Mouse (Mus musculus) heart, embryonic 14.5 days (tissue): ENCODE data around the gene Gm4787. TPM values are rescaled to one million over a fixed set of nuclear protein-coding genes. Genes with fewer than 3 reads are reported as not detected.

Experiments
- ATAC-seq: fragments of 200-750 bp; cut with Nextera tagmentation; 2 replicates; pipeline ENCODE4 v1.8.0; 2017; ENCODE audit warnings: low read depth, moderate TSS enrichment; ENCODE audit not compliant: insufficient number of reproducible peaks, insufficient read depth, low FRiP score
- H3K27ac ChIP-seq, 2 experiments: fragments of 200-500 bp in 1 of 2; fragments of 300-500 bp in 1 of 2; sonication (generic) in 1 of 2; replicated peaks in 1 of 2; 2 replicates each; pipeline ENCODE4 v1.5.1; 2012 to 2014; ENCODE audit warnings: low read depth in 2 of 2, low read length in 2 of 2, control low read depth in 1 of 2, mild to moderate bottlenecking in 1 of 2, mixed read lengths in 1 of 2; ENCODE audit not compliant: control insufficient read depth in 1 of 2, insufficient read depth in 1 of 2
- H3K27me3 ChIP-seq: fragments of 300-500 bp; sonication (generic); 2 replicates; pipeline ENCODE4 v1.6.1; 2014; ENCODE audit warnings: mild to moderate bottlenecking, low read length, control low read depth; ENCODE audit not compliant: control insufficient read depth, insufficient read depth
- H3K36me3 ChIP-seq: fragments of 300-500 bp; sonication (generic); 2 replicates; pipeline ENCODE4 v1.6.1; 2014; ENCODE audit warnings: mild to moderate bottlenecking, control low read depth, low read length, mixed read lengths; ENCODE audit not compliant: control insufficient read depth, insufficient read depth
- H3K4me1 ChIP-seq, 2 experiments: fragments of 200-500 bp in 1 of 2; fragments of 300-500 bp in 1 of 2; sonication (generic) in 1 of 2; 2 replicates each; pipeline ENCODE4 v1.6.1; 2012 to 2014; ENCODE audit warnings: low read length in 2 of 2, control low read depth in 1 of 2, mixed read lengths in 1 of 2; ENCODE audit not compliant: control insufficient read depth in 2 of 2, insufficient read depth in 2 of 2
- H3K4me2 ChIP-seq: fragments of 300-500 bp; sonication (generic); 2 replicates; pipeline ENCODE4 v1.6.1; 2014; ENCODE audit warnings: mild to moderate bottlenecking, low read length
- H3K4me3 ChIP-seq, 2 experiments: fragments of 200-500 bp in 1 of 2; fragments of 300-500 bp in 1 of 2; sonication (generic) in 1 of 2; 2 replicates each; pipeline ENCODE4 v1.5.1; 2012 to 2014; ENCODE audit warnings: low read length in 2 of 2, mild to moderate bottlenecking in 2 of 2, control low read depth in 1 of 2, low read depth in 1 of 2, moderate library complexity in 1 of 2; ENCODE audit not compliant: control insufficient read depth in 1 of 2, insufficient read depth in 1 of 2
- H3K9ac ChIP-seq: fragments of 300-500 bp; sonication (generic); 2 replicates; pipeline ENCODE4 v1.6.1; 2014; ENCODE audit warnings: mild to moderate bottlenecking, low read length
- H3K9me3 ChIP-seq: fragments of 300-500 bp; sonication (generic); 2 replicates; pipeline ENCODE4 v1.6.1; 2016; ENCODE audit warnings: low read length, control low read depth; ENCODE audit not compliant: control insufficient read depth
- WGBS: fragments of 180-500 bp; shearing (Covaris S2); extraction: QIAGEN DNeasy Blood & Tissue Kit; methylation state at CpG from one replicate; pipeline ENCODE4 v1.1.7; 2014; 5-methylcytosine and 5-hydroxymethylcytosine counted together
- polyA plus RNA-seq: library from polyadenylated mRNA; unstranded; fragments of >200 nt; fragmentation: Nextera tagmentation; extraction: Ambion mirVana; gene quantifications from 2 replicates; pipeline ENCODE4 v1.2.1, GENCODE M21; 2014

The Gm4787 gene
- polyA plus RNA-seq, 1 experiment from 2014 or later = 0.30 TPM

- peak overlapping the region; percentile 99 for H3K4me2 ChIP-seq
- no peaks in the 10 kb centered on the region; a peak in 1 of 4 replicates for H3K4me1 ChIP-seq
- no peaks in the 10 kb centered on the region for H3K9me3 ChIP-seq
- H3K36me3 ChIP-seq = no peaks in the 10 kb centered on the region
- H3K27me3 ChIP-seq = peaks cover 38% of the 10 kb centered on the region
- 1% methylated on average over 46 of the region's 54 CpGs for WGBS
- no peak for ATAC-seq
- no peak overlapping the region for H3K27ac ChIP-seq
- H3K4me3 ChIP-seq = peak overlapping the region; percentile 58
- H3K9ac ChIP-seq = peak overlapping the region; percentile 73
These were observed 47.1 kb downstream of the Gm4787 start for GRCm38 (mm10) chr12:81331937-81332874.

DNA sequence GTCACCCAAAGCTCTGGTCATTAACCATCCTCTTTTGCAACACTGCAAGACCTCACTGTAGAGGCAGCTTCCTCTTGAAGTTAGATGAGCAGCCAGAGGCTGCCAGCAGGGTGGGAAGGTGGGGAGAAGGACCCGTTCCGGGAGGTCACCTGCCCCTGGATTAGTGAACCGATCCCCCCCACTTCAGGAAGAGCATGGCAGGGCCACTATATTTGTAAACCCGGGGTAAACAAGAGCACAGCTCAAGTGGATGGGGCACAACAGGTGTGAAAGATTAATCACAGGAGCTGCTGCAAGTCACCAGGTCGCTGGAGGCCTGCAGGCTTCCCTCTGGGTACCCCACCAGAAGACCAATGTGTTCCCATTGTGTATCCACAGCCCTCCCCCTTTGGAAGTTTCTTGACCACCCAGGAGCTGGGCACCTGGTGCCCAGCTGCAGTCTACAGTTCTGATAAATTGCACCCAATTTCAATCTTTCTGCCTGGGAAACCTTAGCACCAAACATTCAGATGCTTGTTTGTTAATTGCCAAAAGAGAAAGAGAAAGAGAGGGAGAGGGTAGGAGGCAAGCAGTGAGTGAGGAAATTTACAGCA lies 48.1 kb downstream of the Gm4787 start:
- 44% methylated on average over 5 of the region's 5 CpGs for WGBS
- no peak overlapping the region for H3K4me3 ChIP-seq
- no peak for ATAC-seq
- H3K27ac ChIP-seq = no peak overlapping the region
- no peak overlapping the region for H3K9ac ChIP-seq
- H3K9me3 ChIP-seq = no peaks in the 10 kb centered on the region
- no peak overlapping the region for H3K4me2 ChIP-seq
- H3K27me3 ChIP-seq = peaks cover 38% of the 10 kb centered on the region
- no peaks in the 10 kb centered on the region; a peak in 1 of 4 replicates for H3K4me1 ChIP-seq
- H3K36me3 ChIP-seq = no peaks in the 10 kb centered on the region

Other genes with a start within 250 kb of the Gm4787 start
- gene Slc8a3, start 46.3 kb downstream of the Gm4787 start, polyA plus RNA-seq = 0.46 and 0.47 TPM in 2 replicates
- gene Adam4, start 42.5 kb upstream of the Gm4787 start, polyA plus RNA-seq = 0.45 and 0.55 TPM in 2 replicates
- gene Cox16, start 105.7 kb upstream of the Gm4787 start, polyA plus RNA-seq = 92.6 and 105 TPM in 2 replicates
- 26.2 and 35.2 TPM in 2 replicates for gene Gm20498, start 153.4 kb upstream of the Gm4787 start, polyA plus RNA-seq
- gene Synj2bp, start 153.4 kb upstream of the Gm4787 start, polyA plus RNA-seq = 37.1 and 37.9 TPM in 2 replicates
- gene Adam21, start 189.0 kb upstream of the Gm4787 start, polyA plus RNA-seq = 0.08 and 0.32 TPM in 2 replicates
- 50.6 and 51.6 TPM in 2 replicates for gene Med6, start 215.5 kb upstream of the Gm4787 start, polyA plus RNA-seq